Mouse (Mus musculus): ENCODE results near the gene Sec22b. TPM values are rescaled to one million over a fixed set of nuclear protein-coding genes. Genes with fewer than 3 reads are reported as not detected.
A peak's percentile ranks its signal among the peaks of the same experiment; 100 is the strongest.

Sec22b gene
- total RNA-seq, 2 experiments from 2014 or later: 41.5 to 51.7 TPM

DNA sequence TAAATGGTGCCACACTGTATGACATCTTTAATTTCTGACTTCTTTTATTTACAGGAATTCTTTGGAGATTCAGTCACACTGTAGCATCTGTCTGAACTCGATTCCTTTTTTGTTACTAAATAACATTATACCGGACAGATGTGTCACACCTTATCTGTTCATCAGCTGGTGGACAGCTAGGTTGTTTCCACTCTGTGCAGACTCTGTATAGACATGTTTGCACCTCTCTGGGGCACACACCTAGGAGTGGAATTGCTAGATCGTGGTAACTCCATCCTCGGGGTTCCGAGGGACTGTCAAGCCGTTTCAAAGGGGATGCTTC lies 36.9 kb downstream of the Sec22b start:
- ATAC-seq (replicated peaks; ENCODE audit: low FRiP score, low TSS enrichment, poor library complexity, severe bottlenecking): 0 out of 2 replicates have a peak, but pooled peaks have one; percentile 6

DNA sequence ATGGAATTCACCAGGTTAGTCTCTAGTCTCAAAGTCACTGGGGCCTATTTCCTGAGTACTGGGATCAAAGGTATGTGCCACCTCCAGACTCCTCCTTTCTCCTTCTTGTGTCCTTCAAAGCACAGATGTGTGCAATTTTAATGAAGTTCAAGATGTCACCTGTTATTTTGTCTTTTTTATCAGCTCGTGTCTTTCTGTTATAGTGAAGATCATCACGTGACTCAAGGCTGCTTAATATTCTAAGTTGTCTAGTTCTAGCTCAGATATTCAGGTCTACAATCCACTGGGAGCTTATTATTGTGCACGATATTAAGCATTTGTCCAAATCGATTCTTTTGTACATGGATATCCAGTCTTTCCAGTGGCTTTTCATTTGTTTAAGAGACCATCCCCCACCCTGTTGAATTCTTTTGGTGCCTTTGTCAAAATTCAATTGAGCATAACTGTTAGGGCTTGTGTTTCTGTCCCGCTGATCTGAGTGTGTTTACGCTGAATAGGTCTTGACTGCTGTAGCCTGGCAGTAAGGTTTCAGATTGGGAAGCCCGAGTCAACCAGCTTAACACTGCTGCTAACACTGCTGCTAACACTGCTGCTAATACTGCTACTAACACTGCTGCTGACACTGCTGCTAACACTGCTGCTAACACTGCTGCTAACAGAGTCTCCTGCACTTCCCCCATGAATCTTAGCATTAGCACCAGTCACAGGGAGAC lies 38.0 kb downstream of the Sec22b start:
- no peak for ATAC-seq (replicated peaks; ENCODE audit: low FRiP score, low TSS enrichment, poor library complexity, severe bottlenecking)

DNA sequence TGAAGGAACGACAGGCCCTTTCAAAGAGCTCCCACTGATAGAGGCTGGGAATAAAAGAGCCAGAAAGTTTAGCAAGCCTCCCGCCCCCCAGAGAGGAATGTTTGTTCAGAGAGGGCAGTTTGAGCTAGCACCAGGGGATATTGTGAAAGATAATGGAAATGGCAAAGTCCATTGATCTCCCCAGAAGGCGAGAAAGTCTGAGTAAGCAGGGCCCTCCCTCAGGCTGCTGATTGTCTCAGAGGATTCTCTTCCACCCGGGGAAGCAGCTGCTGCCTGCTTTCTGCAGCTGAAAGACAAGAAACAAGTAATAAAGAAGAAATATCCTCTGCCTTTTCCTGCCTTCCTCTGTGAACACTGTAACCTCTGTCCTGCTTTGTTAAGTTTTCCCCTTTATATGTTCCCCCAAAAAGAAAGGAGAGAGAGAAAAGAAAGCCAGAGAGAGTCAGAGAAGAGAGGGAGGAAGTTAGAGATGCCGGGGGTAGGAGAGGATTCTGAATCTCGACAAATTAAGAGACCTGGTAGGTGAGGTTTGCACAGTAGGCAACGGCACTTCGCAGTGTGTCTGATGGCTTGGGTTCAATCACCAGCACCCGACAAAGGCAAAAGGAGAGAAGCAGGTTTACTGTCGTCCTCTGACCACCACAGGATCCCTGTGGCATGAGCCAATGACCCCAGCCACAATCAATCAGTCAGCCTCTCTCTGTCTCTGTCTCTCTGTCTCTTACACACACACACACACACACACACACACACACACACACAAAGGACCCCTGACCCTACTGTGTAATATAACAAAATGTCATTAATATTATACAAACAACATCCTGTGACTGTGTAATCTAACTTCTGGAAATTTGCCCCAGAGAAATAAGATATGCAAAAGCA lies 38.9 kb downstream of the Sec22b start:
- ATAC-seq (replicated peaks; ENCODE audit: low FRiP score, low TSS enrichment, poor library complexity, severe bottlenecking): no peak

DNA sequence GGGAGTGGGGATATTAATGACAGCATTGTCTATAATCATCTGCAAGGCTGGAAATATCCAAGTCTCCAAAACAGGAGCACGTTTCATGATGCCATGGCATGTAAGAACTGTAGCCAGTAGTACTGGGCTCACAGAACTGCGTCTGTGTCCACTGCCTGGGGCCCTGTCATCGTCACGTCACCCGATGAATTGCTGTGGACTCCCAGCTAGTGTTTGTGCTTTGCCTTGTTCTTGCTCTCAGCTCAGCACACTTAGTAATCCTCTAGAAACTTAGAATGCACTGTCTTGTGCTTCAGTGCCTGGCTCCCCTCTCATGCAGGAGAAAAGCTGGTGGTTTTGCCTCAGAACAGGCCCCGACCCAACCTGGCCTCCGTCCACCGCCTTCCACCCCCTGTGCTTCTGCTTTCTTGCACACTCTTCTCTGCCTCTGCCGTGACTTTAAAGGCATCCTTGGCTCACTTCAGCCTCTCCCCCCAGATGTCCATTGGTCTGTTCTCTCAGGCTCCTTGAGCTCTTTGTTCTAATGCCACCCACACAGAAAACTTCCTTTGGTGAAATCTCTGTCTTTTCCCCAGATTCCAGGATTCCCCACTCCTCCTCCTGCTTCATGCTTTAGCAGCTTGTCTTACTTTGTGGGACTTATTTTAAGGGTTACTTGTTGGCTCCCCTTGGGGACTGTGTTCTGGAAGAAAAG lies 39.7 kb downstream of the Sec22b start:
- ATAC-seq (replicated peaks; ENCODE audit: low FRiP score, low TSS enrichment, poor library complexity, severe bottlenecking): no peak

DNA sequence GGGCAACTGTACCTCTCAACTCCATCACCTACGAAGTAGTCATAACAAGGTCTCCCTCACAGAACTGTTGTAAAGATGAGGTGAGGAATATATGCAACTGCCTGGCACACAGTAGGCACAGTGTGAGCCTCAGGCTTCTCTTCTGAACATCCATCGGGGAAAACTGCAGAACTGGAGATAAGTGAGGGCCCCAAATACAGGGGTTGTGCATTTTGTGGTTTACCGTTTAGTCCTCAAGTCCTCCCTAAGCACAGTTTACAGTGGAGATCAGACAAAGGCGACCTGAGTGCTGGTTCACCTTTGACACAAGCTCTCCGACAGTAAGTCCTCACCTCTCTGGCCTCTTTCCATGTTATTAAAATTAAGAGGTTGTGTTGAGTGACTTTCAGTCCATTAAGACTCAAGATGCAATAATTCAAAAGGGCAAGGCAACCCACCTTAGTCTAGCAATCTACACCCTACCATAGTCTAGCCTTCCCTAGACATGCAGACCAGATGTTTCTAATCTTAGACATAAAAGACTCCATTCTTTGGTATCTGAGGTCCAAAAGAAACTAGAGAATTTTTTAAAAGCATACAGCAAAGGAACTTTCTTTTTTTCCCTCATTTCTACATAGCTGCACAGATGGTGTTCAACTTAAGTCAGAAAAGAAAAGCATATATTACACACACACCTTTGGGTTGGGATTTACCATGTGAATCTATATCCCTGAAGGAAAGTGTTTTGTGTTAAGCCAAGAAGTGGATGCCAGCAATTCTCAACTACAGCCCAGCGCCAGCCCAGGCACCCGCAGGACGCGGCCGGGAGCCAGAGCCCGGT lies 40.7 kb downstream of the Sec22b start:
- no peak for ATAC-seq (replicated peaks; ENCODE audit: low FRiP score, low TSS enrichment, poor library complexity, severe bottlenecking)

DNA sequence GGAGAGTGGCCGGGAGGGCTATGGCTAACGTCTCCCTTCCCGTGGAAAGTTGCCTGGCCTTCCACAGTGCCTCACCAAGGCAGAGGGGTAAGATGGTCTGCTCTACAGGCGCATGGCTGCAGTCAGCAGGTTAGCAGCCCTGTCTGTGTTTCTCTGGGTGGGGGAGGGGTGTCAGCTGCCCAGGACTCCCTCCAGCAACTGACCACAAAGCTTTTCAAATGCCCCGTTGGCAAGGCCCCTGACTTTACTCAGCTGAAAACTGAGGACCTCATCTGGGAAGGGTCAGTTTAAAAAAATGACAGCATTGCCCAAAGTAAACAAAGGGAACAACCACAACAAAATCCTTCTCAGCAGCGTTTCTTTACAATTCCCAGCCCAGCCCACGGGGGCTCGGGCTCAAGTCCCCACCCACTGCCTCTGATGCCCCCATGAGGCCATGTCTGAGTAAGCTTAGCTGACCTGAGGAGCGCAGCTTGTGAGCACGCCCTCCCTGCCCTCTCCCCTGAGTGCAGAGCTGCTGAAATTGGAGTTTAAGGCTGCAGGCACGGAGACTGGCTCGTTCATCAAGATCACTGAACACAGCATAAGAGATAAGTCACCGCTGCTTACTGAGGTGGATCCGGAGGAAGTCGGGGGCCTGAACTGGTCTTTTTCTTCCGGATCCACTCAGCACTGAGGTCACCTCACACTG lies 41.4 kb downstream of the Sec22b start:
- peak; percentile 56 for ATAC-seq (replicated peaks; ENCODE audit: low FRiP score, low TSS enrichment, poor library complexity, severe bottlenecking)

DNA sequence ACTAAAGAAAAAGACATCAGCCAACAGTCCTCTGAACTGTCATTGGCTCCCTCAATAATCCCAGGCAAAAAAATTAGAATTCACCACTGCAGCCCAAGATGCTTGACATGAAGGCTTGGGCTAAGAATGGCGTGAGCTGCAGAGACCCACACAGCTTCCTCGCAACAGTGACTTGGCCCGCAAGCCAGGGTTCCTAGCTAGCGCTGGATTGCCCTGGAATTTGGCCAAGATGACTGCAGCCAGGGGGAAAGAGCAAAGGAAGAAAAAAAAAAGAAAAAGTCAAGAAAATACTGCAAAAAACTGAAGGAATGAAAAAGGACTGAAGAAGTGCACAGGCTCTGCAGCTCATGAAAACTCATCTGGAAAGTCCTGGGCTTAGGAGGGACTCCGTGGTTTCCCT lies 43.5 kb downstream of the Sec22b start:
- no peak for ATAC-seq (replicated peaks; ENCODE audit: low FRiP score, low TSS enrichment, poor library complexity, severe bottlenecking)

DNA sequence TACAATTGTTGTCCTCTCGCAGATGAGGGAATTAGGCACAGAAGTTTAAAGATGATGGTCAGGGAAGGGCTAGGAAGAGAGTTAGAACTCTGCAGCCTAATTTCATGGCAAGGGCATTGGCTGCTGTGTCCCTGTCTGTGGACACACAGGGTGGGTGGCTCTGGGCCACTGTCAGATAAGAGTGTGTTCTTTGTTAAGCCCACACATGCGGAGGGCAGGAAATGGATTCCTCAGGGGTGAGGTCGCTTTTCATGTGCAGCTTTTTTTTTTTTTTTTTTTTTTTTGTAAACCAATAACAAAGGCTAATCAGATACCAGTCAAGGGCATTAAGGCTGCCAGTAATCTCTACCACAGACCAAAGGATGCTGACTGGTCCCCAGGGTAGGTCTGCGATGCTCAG lies 45.4 kb downstream of the Sec22b start:
- peak; percentile 47; the same call in 1 of the 2 replicates for ATAC-seq (replicated peaks; ENCODE audit: low FRiP score, low TSS enrichment, poor library complexity, severe bottlenecking)

DNA sequence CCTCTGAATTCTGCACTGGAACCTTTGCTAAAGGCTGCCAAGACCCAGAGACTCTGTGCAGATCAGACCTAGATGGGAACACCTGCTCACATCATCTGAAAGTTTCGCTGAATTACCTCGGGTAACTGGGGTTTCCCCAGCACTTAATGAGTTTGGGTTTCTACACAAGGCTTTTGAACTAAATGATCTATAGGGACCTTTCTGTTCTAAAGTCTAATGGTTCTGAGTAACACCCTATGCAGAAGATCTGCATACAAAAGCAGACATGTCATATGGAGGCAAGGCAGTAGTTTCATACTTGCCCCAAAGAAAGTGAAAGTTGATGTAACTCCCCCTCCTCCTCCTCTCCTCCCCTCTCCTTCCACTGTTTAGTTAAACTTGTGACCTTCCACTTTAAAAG lies 47.5 kb downstream of the Sec22b start:
- ATAC-seq (replicated peaks; ENCODE audit: low FRiP score, low TSS enrichment, poor library complexity, severe bottlenecking): no peak

DNA sequence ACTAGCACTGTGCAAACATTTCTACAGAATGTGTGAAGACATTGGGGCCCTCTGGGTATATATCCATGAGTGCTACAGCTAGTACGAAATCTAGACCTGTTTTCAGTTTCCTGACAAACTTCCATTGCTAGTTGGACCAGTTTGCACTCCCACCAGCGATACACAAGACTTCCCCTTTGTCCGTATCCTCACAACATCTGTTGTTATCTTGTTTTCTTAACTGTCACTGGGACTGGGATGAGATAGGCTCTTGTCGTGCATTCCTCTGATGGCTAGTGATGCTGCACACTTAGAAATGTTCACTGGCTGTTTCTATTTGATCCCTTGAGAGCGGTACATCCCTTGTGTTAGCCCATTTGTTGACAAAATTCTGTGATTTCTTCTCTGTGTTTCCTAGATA lies 49.0 kb downstream of the Sec22b start:
- 0 out of 2 replicates have a peak, but pooled peaks have one; percentile 31 for ATAC-seq (replicated peaks; ENCODE audit: low FRiP score, low TSS enrichment, poor library complexity, severe bottlenecking)

DNA sequence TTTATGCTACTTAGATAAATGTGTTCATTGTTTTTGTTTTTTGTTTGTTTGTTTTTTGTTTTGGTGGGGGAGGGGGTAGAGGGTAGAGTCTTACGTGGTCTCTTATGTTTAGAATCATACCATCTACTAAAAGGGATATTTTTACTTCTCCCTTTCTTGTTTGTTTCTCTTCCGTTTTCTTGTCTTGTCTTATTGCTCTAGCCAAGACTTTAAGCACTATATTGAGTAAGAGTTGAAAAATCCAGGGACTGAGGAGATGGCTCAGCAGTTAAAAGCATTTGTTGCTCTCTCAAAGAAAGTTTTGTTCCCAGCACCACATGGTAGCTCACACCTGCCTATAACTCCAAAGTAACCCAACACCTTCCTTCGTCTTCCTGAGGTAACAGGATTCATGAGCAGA lies 50.1 kb downstream of the Sec22b start:
- ATAC-seq (replicated peaks; ENCODE audit: low FRiP score, low TSS enrichment, poor library complexity, severe bottlenecking): no peak

DNA sequence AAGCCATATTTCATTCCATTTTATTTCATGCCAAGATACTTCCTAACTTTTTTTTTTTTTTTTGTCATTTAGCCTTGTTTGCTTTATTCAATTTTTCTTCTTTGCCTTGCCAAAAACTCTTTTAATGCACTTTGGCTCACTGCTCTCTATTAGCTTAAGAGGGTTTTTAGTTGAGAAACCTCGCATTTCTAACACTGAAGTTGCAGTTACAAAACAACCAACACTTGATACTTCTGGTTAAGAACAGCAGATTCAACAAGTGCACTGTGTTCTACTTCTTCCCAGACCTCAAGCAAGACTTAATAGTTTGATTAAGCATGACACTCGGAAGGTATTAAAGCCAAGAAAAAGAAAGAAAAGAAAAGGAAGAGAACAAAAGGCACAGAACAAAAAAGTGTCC lies 52.2 kb downstream of the Sec22b start:
- ATAC-seq (replicated peaks; ENCODE audit: low FRiP score, low TSS enrichment, poor library complexity, severe bottlenecking): no peak

DNA sequence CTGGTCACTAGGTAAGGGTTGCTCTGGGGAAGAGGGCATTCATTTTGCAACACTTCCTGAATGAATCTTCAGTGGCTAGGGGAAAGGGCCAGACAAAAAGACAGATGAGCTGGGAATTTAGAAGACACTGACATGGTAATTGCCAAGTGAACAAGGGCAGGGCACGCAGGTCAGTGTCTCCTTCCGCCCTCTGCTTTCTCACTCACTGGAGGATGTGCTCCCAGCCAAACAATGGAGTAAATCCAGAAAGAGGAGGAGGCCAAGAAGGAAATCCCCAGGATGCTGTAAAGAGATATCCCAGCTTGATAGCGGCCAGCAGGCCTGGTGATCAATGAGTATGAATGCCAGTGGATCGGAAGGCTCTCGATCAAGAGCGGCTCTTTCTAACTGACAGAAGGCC lies 55.3 kb downstream of the Sec22b start:
- ATAC-seq (replicated peaks; ENCODE audit: low FRiP score, low TSS enrichment, poor library complexity, severe bottlenecking): no peak

DNA sequence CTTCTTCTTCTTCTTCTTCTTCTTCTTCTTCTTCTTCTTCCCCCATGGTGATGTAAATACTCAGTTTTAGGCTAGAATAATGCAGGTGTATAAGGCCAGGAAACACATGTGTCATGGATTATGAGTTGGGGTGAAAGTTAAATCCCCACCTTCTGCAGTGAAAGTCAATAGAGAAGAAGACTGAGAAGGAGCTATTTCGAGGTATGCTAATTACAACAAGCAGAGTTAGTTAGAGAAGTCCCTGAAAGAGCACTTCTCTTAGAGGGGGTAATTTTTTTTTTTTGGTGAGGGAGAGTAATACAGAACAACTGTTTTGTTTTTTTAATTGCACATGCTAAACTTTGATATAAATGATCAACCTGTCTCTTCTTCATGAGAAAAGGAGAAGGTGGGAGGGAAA lies 55.9 kb downstream of the Sec22b start:
- ATAC-seq (replicated peaks; ENCODE audit: low FRiP score, low TSS enrichment, poor library complexity, severe bottlenecking): no peak

DNA sequence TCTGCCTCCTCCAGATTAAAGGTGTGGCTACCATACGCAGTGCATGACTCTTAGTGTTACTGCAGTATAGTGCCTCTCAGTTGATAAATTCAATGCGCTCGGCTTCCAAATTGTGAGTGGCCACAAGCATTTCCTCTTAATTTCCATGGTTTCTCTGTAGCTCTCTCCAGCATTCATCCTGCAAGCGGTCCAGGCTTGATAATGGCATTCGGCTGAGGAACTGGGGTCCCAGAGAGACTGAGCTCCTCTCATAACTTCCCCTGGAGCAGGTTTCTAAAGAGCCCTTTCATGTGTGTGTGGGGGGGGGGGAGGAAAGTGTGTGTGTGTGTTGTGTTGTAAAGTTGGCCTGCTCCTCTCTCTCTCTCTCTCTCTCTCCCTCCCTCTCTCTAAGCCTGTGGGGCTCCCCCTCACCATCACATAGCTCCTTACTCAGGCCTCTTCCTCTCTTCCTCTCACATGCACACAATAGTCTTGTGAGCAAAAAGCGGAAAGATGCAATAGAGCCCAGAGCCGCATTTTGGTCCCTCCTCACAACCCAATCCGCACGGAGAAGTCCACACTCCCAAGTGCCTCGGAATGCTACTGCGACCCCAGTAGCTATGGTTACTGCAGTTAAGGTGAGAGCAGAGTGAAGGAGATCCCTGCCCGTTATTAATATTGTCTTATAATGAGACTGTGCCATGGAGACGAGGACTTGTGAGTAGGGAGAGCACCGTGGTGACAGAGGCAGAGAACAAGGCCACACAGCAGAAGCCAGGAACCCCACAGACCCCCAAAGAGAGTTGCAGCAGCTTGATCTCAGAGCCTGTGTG lies 60.0 kb downstream of the Sec22b start:
- ATAC-seq (replicated peaks; ENCODE audit: low FRiP score, low TSS enrichment, poor library complexity, severe bottlenecking): no peak

DNA sequence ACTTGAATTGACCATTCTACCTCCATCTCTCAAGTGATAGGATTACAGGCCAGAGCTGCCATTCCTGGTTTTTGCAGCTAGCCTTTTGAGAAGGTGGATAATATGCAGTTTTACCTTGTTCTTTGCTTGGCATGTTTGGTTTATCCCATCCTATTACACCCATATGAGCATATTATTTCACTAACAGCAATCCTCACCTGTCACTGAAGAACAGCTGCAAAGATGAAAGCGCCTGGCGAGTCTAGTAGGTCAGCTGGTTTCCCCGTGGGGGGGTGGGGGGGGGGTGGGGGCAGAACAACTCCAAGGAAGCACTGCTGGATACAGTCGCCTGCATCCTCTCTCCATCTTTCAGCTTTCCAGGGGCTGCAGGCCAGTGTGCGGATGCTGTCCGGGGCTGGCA lies 61.0 kb downstream of the Sec22b start:
- no peak for ATAC-seq (replicated peaks; ENCODE audit: low FRiP score, low TSS enrichment, poor library complexity, severe bottlenecking)

DNA sequence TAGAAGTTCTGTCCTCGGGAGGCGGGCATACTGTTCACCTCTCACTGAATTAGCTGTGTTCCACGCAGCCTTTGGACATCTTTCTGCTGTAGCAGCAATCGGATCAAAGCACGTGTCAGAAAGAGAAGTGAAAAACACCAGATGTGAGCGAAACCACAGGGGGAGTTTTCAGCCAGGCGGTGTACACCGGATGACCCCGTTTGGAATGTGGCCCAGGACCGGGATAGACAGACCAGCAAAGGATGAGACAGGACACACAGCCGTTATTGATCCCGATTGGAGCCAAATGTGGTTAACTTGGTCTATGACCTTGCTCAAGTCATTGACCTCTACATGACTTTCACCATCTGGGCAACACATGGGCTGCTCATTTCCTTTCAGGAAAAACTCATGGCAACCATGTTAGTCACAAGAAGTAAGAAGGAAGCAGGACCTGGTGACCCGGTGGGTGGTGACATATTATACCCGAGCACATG lies 63.9 kb downstream of the Sec22b start:
- ATAC-seq (replicated peaks; ENCODE audit: low FRiP score, low TSS enrichment, poor library complexity, severe bottlenecking): peak; percentile 24; the same call in 1 of the 2 replicates

DNA sequence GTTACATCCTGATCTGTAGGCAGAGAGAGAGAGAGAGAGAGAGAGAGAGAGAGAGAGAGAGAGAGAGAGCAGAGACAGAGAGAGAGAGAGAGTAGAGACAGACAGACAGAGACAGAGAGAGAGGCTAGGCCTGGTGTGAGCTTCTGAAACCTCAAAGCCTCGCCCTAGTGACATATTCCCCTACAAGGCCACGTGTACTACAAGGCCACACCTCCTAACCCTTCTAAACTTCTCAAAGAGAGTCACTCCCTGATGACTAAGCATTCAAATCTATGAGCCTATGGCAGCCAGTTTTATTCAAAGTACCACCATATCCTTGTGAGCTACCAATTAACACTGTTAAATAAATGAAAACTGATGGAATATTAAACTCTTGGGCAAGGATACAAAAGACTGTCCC lies 66.6 kb downstream of the Sec22b start:
- ATAC-seq (replicated peaks; ENCODE audit: low FRiP score, low TSS enrichment, poor library complexity, severe bottlenecking): peak; percentile 56
